Mouse (Mus musculus): ENCODE measurements around the gene Hist1h2ao. TPM values are rescaled to one million over a fixed set of nuclear protein-coding genes. Genes with fewer than 3 reads are reported as not detected.
"Not testable (repeated sequence)": the region's sequence is repeated elsewhere in the genome, so short reads cannot be mapped to it uniquely, and the experiment has no call there.

Hist1h2ao gene
- not detected in 2 replicates for polyA plus RNA-seq (2016; fragmentation: Nextera tagmentation; extraction: Ambion mirVana)

DNA sequence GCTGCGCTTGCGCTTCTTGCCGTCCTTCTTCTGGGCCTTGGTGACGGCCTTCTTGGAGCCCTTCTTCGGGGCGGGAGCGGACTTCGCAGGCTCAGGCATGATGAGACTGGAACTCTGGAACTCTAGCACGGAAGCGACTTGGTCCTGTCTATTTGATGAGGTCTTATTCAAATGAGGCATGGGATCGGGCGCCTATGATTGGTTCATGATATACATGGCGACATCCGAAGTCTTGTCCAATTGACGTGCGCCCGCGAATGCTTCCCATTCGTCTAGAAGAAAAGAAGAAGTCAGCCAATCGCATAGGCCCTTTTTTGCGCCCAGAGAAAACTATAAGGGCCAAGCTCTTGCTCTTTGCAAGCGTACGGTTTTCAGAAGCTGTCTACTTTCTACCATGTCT lies at the start of gene Hist1h2ao, which contains the start of gene Hist1h2bq:
Hist1h2ao (plus strand) TSS at position 393 of the 400 bp plus-strand sequence.
Hist1h2bq (minus strand) TSS at position 125 of the 400 bp plus-strand sequence.
- not testable (repeated sequence) for H3K4me2 ChIP-seq (replicated peaks); H3K4me1 ChIP-seq; H3K4me3 ChIP-seq; H3K27ac ChIP-seq; H3K36me3 ChIP-seq; H3K9ac ChIP-seq; H3K9me3 ChIP-seq; H3K27me3 ChIP-seq (replicated peaks)
- ATAC-seq (ENCODE audit: low FRiP score, low read depth), result peak; percentile 97
- WGBS, result no CpG with 5 or more reads among the region's 23 CpGs

DNA sequence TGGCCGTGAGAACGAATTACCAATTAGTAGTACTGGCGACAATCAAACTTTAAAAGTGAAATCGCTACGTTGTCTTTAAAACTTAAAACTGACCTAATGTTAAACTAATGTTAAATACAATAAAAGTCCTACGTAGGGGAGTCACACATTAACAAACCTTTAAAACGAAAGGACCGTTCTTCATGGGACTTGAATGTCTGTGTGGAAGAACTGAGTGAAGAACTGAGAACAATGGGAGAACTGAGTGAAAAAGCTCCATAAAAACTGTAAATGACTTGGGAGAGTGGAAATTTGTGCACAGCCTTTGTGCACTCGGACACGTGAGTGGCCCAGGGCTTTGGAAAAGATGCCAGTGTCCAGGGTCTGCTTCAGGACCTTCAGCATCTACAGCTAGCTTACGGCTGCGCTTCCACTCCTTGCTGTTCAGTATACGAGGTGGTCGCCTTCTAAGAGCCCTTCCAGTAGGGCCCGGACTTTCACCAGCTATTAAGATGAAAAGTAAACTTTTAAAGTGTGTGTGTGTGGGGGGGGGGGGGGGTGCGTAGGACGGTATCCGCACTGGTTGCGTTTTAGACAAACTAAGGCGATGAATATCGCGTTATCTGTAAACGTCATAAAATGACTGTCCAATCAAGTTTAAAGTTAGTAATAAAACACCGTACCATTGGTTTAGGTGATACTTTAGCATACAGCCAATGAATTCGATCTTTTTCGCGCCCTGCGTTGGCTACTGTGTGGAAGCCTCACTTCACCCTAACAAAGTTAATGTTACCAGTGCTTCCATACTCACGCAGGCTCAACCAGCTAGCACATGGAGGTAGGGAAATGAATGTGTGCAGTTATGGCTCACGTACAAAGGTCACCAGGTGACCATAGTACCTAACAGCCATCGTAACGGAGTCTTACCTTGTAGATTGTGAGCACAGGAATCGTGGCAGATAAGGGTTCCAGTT lies 31.2 kb upstream of the Hist1h2ao start:
- Histone ChIP-seq H3K9ac (peak overlapping the region; percentile 69), H3K9me3 (no peaks in the 10 kb centered on the region), H3K27ac (peak overlapping the region; percentile 88), H3K36me3 (no peaks in the 10 kb centered on the region), H3K27me3 (replicated peaks) (no peaks in the 10 kb centered on the region), H3K4me1 (peaks cover 25% of the 10 kb centered on the region), H3K4me2 (replicated peaks) (peak overlapping the region; percentile 93), H3K4me3 (peak overlapping the region; percentile 46)
- ATAC-seq (ENCODE audit: low FRiP score, low read depth), result peak; percentile 87
- WGBS, result 3% methylated on average over 33 of the region's 33 CpGs

DNA sequence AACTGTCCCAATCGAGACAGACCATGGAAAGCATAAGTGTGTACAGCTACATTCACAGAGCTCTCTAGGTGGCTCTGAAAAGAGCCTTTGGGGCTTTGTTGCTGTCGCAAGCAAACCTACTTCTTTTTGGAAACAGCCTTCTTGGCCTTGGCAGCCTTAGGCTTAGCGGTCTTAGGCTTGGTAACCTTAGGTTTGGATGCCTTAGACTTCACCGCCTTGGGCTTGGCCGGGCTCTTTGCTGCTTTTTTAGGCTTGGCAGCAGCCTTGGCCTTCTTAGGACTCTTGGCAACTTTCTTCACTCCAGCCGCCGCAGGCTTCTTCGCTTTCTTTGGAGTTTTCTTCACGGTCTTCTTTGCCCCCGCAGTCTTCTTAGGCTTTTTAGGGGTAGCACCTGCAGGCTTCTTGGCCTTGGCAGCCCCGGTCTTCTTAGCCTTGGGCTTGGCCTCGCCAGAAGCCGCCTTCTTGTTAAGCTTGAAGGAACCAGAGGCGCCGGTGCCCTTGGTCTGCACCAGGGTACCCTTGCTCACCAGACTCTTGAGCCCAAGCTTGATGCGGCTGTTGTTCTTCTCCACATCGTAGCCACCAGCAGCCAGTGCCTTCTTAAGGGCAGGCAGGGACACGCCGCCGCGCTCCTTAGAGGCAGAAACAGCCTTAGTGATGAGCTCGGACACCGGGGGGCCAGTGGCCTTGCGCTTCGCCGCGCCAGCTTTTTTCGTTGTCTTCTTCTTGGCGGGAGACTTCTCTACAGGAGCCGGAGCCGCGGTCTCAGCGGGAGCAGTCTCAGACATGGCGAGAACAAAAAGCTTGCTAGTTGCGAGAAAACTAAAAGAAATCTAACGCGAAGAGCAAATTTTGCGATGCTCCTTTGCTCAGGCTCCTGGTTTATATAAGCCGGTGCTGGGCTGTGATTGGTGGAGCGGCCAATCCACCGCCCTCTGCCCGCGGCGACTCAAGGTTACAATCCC lies 30.2 kb upstream of the Hist1h2ao start, which contains the start of gene Hist1h1b:
Hist1h1b (minus strand) TSS at position 859 of the 965 bp plus-strand sequence.
- ATAC-seq (ENCODE audit: low FRiP score, low read depth), result peak; percentile 1; the same call in 1 of the 2 replicates
- Histone ChIP-seq H3K9ac (peak within 1 kb of the TSS; percentile 69), H3K27ac (peak within 1 kb of the TSS; percentile 88), H3K36me3 (no peaks in the 10 kb centered on the region), H3K27me3 (replicated peaks) (no peaks in the 10 kb centered on the region), H3K9me3 (no peaks in the 10 kb centered on the region), H3K4me2 (replicated peaks) (peak within 1 kb of the TSS; percentile 93), H3K4me3 (peak within 1 kb of the TSS; percentile 46), H3K4me1 (peaks cover 29% of the 10 kb centered on the region)
- WGBS, result under 1% methylated on average over 44 of the region's 44 CpGs

DNA sequence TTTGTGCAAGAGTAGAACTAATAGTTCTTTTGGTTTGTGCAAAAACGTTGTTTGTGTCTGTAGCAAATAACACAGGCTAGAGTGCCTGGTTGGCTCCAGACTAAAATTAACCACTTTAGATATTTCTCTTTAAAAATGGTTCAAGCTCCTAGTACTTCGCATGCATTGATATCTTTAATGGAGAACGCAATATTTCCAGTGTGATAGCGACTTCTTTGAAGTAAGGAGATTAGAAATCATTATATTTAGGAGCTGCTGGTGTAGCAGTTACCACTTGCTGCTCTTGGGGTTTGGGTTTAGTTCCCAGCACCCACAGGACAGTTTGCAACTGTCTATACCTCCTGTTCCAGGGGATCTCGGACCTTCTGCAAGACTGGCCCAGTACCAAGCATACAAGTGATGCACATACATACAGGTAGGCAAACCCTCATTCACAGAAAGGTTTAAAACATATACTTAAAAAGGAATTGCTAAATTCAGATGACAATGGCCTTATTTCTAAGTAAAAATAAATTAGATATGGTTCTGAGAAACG lies 29.2 kb upstream of the Hist1h2ao start:
- Histone ChIP-seq H3K27me3 (replicated peaks) (no peaks in the 10 kb centered on the region), H3K36me3 (no peaks in the 10 kb centered on the region), H3K9ac (no peak overlapping the region), H3K4me1 (peaks cover 30% of the 10 kb centered on the region), H3K27ac (no peak overlapping the region), H3K4me2 (replicated peaks) (peak overlapping the region; percentile 93), H3K9me3 (no peaks in the 10 kb centered on the region), H3K4me3 (0 out of 2 replicates have a peak overlapping the region, but pooled peaks have one; percentile 46)
- ATAC-seq (ENCODE audit: low FRiP score, low read depth), result no peak
- 46% methylated on average over 6 of the region's 6 CpGs for WGBS

DNA sequence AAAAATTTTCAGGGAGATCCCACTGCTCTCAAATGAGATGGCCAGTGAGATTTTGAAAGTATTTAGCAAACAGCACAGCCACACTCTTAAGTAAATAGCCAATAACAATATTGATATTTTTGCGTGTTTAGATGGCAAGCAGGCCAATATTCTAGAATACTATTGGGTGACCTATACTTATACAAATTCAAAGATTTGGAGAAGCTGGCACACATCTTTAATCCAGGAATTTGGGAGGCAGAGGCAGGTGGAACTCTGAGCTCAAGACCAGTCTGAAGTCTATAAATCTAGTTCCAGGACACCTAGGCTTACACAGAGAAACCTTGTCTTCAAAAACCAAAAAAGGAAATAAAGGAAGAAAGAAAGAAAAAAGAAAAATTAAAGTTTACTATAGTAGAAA lies 28.6 kb upstream of the Hist1h2ao start:
- H3K27me3 ChIP-seq (replicated peaks), result no peaks in the 10 kb centered on the region
- H3K36me3 ChIP-seq, result no peaks in the 10 kb centered on the region
- H3K9me3 ChIP-seq, result no peaks in the 10 kb centered on the region
- H3K27ac ChIP-seq, result no peak overlapping the region
- 93% methylated on average over 1 of the region's 1 CpGs for WGBS
- no peak for ATAC-seq (ENCODE audit: low FRiP score, low read depth)
- H3K4me2 ChIP-seq (replicated peaks), result no peak overlapping the region
- no peak overlapping the region for H3K9ac ChIP-seq
- H3K4me3 ChIP-seq, result no peak overlapping the region
- H3K4me1 ChIP-seq, result peaks cover 32% of the 10 kb centered on the region

DNA sequence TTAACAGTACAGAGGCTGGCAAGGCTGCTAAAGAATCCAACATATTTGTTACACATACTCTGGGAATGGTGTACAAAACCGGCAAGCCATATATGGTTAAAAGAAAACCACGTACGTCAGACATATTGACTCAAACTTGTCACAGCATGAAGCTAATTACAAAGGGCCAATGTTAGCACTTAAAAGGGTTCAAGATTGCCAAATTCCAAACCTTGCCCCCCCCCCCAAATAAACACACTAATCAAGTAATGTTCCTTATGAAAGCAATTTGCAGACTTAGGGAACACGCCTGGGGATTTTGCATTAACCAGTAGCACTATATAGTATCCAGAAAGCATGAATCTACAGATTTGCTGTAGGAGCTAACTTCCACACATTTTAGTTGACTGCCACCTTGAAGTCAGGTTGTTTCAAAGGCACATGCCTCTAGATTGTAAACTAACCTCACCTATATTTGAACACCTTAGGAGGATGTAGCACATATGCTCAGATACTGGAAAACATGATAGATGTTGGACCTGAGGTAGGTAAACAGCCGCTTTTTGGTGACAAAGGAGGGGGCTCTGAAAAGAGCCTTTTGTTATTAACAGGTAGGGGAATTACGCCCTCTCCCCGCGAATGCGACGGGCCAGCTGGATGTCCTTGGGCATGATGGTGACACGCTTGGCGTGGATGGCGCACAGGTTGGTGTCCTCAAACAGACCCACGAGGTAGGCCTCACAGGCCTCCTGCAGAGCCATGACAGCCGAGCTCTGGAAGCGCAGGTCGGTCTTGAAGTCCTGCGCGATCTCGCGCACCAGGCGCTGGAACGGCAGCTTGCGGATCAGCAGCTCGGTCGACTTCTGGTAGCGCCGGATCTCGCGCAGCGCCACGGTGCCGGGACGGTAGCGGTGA lies 27.7 kb upstream of the Hist1h2ao start:
- H3K9ac ChIP-seq, result peak overlapping the region; percentile 66
- not testable (repeated sequence) for ATAC-seq (ENCODE audit: low FRiP score, low read depth); H3K36me3 ChIP-seq; H3K9me3 ChIP-seq; H3K27me3 ChIP-seq (replicated peaks)
- 1% methylated on average over 14 of the region's 35 CpGs for WGBS
- H3K27ac ChIP-seq, result peak overlapping the region; percentile 64
- peaks cover 32% of the 10 kb centered on the region for H3K4me1 ChIP-seq
- H3K4me2 ChIP-seq (replicated peaks), result peak overlapping the region; percentile 69
- peak overlapping the region; percentile 35 for H3K4me3 ChIP-seq

DNA sequence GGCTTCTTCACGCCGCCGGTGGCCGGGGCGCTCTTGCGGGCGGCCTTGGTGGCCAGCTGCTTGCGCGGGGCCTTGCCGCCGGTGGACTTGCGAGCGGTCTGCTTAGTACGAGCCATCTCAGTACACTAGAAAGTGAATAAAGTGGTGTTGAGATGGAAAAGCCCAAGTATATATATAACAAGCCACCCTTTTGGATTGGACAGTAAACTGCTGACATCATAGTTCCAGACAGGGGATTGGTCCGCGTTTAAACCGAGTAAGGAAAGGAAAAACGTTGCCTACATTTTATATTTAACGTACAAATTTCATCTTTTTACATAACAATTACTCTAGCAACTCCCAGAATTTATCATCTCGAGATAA lies 27.0 kb upstream of the Hist1h2ao start, which contains the start of gene Hist1h3i:
Hist1h3i (minus strand) TSS at position 116 of the 363 bp plus-strand sequence.
- Histone ChIP-seq H3K27me3 (replicated peaks) (no peaks in the 10 kb centered on the region), H3K36me3 (no peaks in the 10 kb centered on the region), H3K4me1 (peaks cover 36% of the 10 kb centered on the region), H3K4me2 (replicated peaks) (peak within 1 kb of the TSS; percentile 69), H3K27ac (peak within 1 kb of the TSS; percentile 64), H3K9me3 (no peaks in the 10 kb centered on the region), H3K9ac (peak within 1 kb of the TSS; percentile 66), H3K4me3 (peak within 1 kb of the TSS; percentile 35)
- under 1% methylated on average over 19 of the region's 20 CpGs for WGBS
- peak; percentile 63 for ATAC-seq (ENCODE audit: low FRiP score, low read depth)

DNA sequence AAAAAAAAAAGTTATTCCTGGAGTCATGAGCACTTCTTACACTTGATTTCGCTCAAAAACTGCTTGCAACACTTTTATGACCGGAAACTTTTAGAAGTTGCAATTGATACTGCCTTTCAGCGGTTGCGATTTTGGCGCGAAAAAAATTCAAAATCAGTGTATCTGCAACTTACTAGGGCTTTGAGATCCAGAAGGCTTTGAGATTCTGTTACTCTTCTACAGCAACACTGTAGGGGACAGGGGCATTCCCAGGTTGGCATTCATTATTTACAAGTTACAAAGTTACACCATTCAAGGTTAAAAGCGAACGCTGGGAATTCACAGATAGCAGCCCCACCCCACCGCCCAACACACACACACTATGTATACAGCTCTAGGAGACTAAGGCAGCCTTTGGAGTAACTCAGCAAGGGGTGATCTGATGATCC lies 26.5 kb upstream of the Hist1h2ao start:
- Histone ChIP-seq H3K9ac (peak overlapping the region; percentile 26), H3K9me3 (no peaks in the 10 kb centered on the region), H3K4me3 (peak overlapping the region; percentile 11), H3K4me2 (replicated peaks) (peak overlapping the region; percentile 69), H3K36me3 (no peaks in the 10 kb centered on the region), H3K27ac (0 out of 2 replicates have a peak overlapping the region, but pooled peaks have one; percentile 15), H3K27me3 (replicated peaks) (no peaks in the 10 kb centered on the region), H3K4me1 (peaks cover 37% of the 10 kb centered on the region)
- ATAC-seq (ENCODE audit: low FRiP score, low read depth), result no peak
- 2% methylated on average over 9 of the region's 9 CpGs for WGBS

DNA sequence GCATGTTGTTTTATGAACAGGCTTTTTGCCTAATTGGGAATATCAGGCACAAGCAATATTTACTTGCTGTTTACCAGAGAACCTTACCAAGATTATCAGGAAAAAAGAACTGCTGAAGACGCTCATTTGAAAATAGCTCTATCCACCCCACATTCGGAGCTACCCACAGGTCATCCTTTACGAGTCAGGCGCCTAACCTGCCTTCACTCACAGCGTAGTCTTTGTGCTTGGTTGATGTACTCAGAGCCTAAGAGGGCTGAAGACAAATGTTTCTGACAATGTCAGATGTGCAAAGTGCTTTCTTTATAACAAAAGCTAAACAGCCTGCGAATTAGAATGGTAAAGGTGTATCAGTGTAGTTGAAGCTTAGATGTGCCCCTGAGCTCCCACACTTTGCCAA lies 26.0 kb upstream of the Hist1h2ao start:
- no peak for ATAC-seq (ENCODE audit: low FRiP score, low read depth)
- Histone ChIP-seq H3K4me3 (no peak overlapping the region), H3K9me3 (no peaks in the 10 kb centered on the region), H3K4me2 (replicated peaks) (peak overlapping the region; percentile 69), H3K27ac (peak overlapping the region; percentile 15; the same call in 1 of the 2 replicates), H3K27me3 (replicated peaks) (no peaks in the 10 kb centered on the region), H3K4me1 (peaks cover 37% of the 10 kb centered on the region), H3K36me3 (no peaks in the 10 kb centered on the region), H3K9ac (0 out of 2 replicates have a peak overlapping the region, but pooled peaks have one; percentile 26)
- WGBS, result 10% methylated on average over 6 of the region's 6 CpGs

DNA sequence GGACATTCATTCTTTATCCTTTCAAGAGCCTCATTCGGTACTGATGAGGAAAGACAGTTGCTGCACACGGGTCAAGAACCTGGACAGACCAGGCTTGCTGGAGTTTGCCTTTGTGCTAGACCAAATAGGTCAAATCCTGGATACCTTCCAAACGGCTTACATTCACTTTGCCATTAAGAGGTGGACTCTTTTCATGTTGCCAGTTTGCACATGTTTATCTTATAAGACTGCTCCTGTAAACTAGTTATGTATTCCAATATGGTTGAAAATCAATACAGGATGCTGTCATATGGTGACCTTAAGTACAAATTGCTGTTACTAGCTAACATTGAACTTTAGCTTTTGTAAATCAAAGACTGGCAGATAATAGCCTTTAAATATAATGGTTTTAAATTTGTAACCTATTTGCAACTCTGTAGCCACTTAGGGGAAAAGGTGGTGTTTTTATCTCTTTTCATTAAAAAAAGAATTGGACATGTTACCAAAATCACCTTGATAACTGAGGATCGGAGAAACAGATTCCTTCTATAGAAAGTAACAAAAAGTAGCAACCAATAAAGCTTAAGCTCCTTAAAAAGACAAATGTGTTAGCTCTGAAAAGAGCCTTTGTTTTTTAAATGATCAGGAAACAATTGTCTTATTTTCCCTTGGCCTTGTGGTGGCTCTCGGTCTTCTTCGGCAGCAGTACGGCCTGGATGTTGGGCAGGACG lies 23.9 kb upstream of the Hist1h2ao start:
- H3K9me3 ChIP-seq, result no peaks in the 10 kb centered on the region
- 4% methylated on average over 8 of the region's 8 CpGs for WGBS
- peak overlapping the region; percentile 29 for H3K4me3 ChIP-seq
- ATAC-seq (ENCODE audit: low FRiP score, low read depth), result no peak
- peaks cover 30% of the 10 kb centered on the region for H3K4me1 ChIP-seq
- peak overlapping the region; percentile 57 for H3K4me2 ChIP-seq (replicated peaks)
- H3K27ac ChIP-seq, result 0 out of 2 replicates have a peak overlapping the region, but pooled peaks have one; percentile 16
- peak overlapping the region; percentile 44; the same call in 1 of the 2 replicates for H3K9ac ChIP-seq
- H3K36me3 ChIP-seq, result no peaks in the 10 kb centered on the region
- no peaks in the 10 kb centered on the region for H3K27me3 ChIP-seq (replicated peaks)

Data from neural tube, embryonic 12.5 days (tissue).